Mouse (Mus musculus) WW6 (cell line): ENCODE results near the gene Lrrc23.
"Not testable (repeated sequence)": the region's sequence is repeated elsewhere in the genome, so short reads cannot be mapped to it uniquely, and the experiment has no call there.

Experiments used
- DNase-seq: peaks from one replicate; pipeline ENCODE4 v3.0.0-alpha.2; 2013; ENCODE audit warnings: low read depth, low spot score

The Lrrc23 gene

GRCm38 (mm10) chr6:124779222-124779983 lies at the start of gene Lrrc23:
TSS of gene Lrrc23 (minus strand) at chr6:124779727.
- peak; percentile 61 for DNase-seq

GRCm38 (mm10) chr6:124828101-124828592 lies 48.6 kb upstream of the Lrrc23 start:
- no peak for DNase-seq

DNA sequence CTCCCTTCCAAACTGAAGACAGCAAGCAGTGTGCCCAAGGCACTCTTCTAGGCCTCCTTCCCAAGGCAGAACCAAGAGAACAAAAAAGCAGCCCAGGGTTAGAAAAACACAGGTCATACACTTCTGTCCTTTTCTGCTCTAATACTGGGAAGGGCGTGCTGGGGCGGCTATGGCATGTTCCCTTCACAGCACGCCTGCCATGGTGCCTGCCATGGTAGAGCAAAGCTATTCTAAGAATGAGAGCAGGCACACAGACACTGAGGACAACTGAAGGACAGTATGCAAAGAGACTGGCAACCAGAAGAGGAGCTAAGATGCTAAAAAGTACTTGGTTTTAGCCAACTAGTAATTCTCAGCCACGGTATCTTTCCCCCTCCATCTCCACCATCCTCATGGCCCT lies 42.5 kb upstream of the Lrrc23 start:
- no peak for DNase-seq

GRCm38 (mm10) chr6:124820891-124821290 lies 41.4 kb upstream of the Lrrc23 start:
- DNase-seq: no peak

DNA sequence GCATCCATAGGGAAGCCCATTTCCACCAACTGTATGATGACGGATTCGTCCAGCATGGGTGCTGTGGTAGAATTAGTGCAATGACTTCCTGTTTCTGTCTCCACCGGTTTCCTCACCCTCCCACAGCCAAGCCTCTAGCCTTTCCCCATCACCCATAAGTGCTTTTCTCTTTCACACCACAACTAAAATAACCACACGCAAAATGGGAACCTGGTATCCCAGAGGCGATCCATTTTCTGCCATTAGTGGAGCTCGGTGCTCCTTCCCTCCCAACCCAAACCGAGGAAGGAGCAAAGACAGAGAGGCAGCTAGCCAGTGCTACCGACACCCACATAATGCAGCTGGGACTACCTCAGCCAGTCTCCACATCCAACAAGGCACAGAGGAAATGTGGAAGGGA lies 38.4 kb upstream of the Lrrc23 start:
- no peak for DNase-seq

DNA sequence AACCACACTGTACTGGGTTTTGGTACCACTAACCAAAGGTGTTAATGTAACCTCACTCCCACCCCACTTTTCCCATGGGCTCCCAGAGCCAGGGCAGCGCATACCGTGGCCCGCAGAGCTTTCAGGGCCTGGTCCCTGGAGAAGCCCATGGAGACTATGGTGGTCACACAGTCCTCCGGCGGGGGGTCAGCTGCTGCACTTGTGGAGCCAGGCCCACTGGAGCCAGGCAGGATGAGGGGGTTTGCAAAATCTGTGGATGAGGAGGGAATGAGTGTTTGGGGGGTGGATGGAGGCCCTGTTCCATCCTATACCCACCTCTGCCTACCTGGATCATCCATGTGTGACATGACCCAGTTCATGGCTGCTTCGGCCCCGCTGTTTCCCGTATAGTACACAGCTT lies 38.0 kb upstream of the Lrrc23 start:
- DNase-seq: no peak

- DNase-seq: no peak
Observed at GRCm38 (mm10) chr6:124817125-124817524, 37.6 kb upstream of the Lrrc23 start.

DNA sequence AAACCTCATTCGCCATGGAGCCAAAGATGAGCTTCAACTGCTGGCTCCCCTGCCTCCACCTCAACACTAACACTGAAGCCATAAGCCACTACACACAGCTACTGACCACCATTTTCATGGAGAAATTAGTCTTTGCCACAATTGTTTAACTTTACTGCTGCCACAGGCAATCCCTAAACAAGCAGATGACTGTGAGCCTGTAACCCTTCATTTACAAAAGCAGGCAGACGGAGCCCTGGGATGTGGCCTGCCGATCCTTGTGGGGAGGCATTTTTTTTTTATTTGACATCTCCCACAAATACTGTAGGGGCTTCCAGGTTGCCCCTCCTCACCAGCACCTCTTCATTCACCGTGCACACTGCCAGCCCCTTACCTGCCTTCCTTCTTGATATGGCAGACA lies 37.1 kb upstream of the Lrrc23 start:
- DNase-seq: no peak

GRCm38 (mm10) chr6:124814858-124815774 lies 35.6 kb upstream of the Lrrc23 start:
- DNase-seq: no peak

DNA sequence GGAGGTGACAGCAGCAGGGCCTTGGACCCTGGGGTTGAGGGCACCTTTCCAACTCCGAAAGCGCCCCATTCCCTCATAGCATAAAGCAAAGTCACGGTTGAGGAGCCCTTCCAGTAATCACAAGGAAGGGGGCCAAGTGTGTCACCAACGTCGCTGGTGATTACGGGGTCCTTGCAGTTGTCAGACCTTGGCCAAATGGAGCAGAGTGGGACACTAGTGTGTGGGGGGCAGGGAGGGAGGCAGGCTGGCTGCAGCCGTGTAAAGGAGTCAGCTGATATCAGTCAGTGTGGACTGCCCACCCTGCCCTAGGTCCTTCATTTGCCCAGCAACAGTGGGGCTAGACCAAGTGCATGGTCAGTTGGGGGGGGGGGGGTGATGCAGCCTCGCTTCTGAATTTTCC lies 34.9 kb upstream of the Lrrc23 start:
- DNase-seq: no peak

- peak; percentile 81 for DNase-seq
Observed at GRCm38 (mm10) chr6:124813933-124814332, 34.4 kb upstream of the Lrrc23 start, which contains the start of gene Tpi1. TSS of gene Tpi1 (minus strand) at chr6:124814296.

- DNase-seq: no peak
Observed at GRCm38 (mm10) chr6:124813496-124813895, 34.0 kb upstream of the Lrrc23 start.

DNA sequence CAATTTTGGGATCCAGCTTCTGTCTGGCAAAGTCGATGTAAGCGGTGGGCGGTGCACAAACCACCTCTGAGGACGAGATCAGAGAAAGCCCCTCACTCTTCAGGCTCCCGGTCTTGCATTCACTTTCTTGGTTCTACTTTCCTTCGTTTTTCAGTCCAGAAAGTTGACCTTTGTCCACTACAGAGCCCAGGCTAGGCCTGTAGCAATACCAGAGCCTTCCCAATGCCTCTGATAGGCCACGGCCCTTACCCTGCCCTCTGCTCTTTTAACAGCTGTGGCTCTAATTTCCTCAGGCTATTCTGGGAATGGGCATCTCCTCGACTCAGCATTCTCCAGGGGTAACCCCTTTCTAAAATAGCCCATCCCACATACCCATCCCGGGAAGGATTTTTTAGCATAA lies 33.3 kb upstream of the Lrrc23 start:
- DNase-seq: no peak

GRCm38 (mm10) chr6:124811701-124812560 lies 32.4 kb upstream of the Lrrc23 start:
- no peak for DNase-seq

GRCm38 (mm10) chr6:124811403-124811665 lies 31.8 kb upstream of the Lrrc23 start:
- no peak for DNase-seq

- DNase-seq: not testable (repeated sequence)
Observed at GRCm38 (mm10) chr6:124810566-124811402, 31.3 kb upstream of the Lrrc23 start.

DNA sequence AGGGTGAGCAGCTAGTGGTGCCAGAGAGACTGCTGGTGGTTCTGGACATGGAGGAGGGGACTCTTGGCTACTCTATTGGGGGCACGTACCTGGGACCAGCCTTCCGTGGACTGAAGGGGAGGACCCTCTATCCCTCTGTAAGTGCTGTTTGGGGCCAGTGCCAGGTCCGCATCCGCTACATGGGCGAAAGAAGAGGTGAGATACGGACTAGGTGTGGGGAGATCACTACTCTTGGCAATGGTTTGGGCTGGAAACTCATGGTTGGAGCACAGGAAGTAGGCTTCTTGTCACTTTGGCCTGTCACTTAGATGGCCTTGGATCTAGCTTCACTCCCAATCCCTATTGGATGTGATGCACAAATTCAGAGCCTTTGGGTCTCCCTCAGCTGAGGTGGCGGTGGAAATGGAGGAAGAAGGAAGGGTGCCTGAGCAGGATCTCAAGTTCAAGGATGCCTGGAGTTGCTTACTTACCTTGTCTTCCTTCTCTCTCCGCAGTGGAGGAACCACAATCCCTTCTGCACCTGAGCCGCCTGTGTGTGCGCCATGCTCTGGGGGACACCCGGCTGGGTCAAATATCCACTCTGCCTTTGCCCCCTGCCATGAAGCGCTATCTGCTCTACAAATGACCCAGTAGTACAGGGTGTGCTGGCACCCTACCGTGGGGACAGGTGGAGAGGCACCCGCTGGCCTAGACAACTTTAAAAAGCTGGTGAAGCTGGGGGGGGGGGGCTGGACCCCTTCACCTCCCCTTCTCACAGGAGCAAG lies 30.4 kb upstream of the Lrrc23 start:
- DNase-seq: no peak

GRCm38 (mm10) chr6:124809052-124809774 lies 29.7 kb upstream of the Lrrc23 start:
- DNase-seq: no peak

- DNase-seq: no peak
Observed at GRCm38 (mm10) chr6:124808358-124809012, 29.0 kb upstream of the Lrrc23 start, which contains the start of gene Spsb2. TSS of gene Spsb2 (plus strand) at chr6:124808661.
